Mouse (Mus musculus) neutrophil, adult 5-6 weeks (primary cell): ENCODE data around the gene Otub2. TPM values are rescaled to one million over a fixed set of nuclear protein-coding genes. Genes with fewer than 3 reads are reported as not detected.

Experiments used
- ATAC-seq: fragments of 151-379, 151-347 bp; 2 replicates; pipeline ENCODE4 v1.8.0; 2017; ENCODE audit warnings: mild to moderate bottlenecking, moderate TSS enrichment; ENCODE audit not compliant: insufficient number of reproducible peaks, poor library complexity, low FRiP score, severe bottlenecking; ENCODE audit errors: extremely low read depth
- total RNA-seq: library from RNA; stranded (forward); fragments of 200-1000 nt; gene quantifications from 2 replicates; pipeline ENCODE4 v1.2.3, GENCODE M21; 2017

Gene Otub2
- total RNA-seq, result 2.8 TPM in 2 replicates

- ATAC-seq, result peak; percentile 93
These were observed at the start of gene Otub2 for GRCm38 (mm10) chr12:103388505-103389347. Otub2 (plus strand) TSS chr12:103388682.

GRCm38 (mm10) chr12:103341212-103341611, 47.3 kb upstream of the Otub2 start:
- peak; percentile 80 for ATAC-seq

GRCm38 (mm10) chr12:103343456-103343855, 45.0 kb upstream of the Otub2 start:
- peak; percentile 82 for ATAC-seq

GRCm38 (mm10) chr12:103344934-103345333, 43.5 kb upstream of the Otub2 start:
- ATAC-seq, result no peak

- ATAC-seq, result no peak
These were observed 41.5 kb upstream of the Otub2 start for GRCm38 (mm10) chr12:103346945-103347344.

- no peak for ATAC-seq
These were observed 41.1 kb upstream of the Otub2 start for GRCm38 (mm10) chr12:103347406-103347805.

GRCm38 (mm10) chr12:103348506-103348905, 40.0 kb upstream of the Otub2 start:
- peak; percentile 77 for ATAC-seq

- no peak for ATAC-seq
These were observed 35.7 kb upstream of the Otub2 start for GRCm38 (mm10) chr12:103352735-103353134.

GRCm38 (mm10) chr12:103353538-103353937, 34.9 kb upstream of the Otub2 start:
- ATAC-seq, result 0 out of 2 replicates have a peak, but pooled peaks have one; percentile 23

GRCm38 (mm10) chr12:103355746-103356414, 32.6 kb upstream of the Otub2 start, which contains the start of gene Asb2:
Asb2 (minus strand) TSS chr12:103356001.
- ATAC-seq, result no peak

GRCm38 (mm10) chr12:103356415-103356748, 32.1 kb upstream of the Otub2 start:
- ATAC-seq, result no peak

GRCm38 (mm10) chr12:103358216-103358615, 30.3 kb upstream of the Otub2 start:
- ATAC-seq, result no peak

GRCm38 (mm10) chr12:103358951-103359801, 29.3 kb upstream of the Otub2 start:
- no peak for ATAC-seq

- no peak for ATAC-seq
These were observed 27.7 kb upstream of the Otub2 start for GRCm38 (mm10) chr12:103360812-103361211.

GRCm38 (mm10) chr12:103361539-103362307, 26.8 kb upstream of the Otub2 start:
- ATAC-seq, result no peak

GRCm38 (mm10) chr12:103362336-103362735, 26.1 kb upstream of the Otub2 start:
- ATAC-seq, result no peak

GRCm38 (mm10) chr12:103367171-103367570, 21.3 kb upstream of the Otub2 start:
- ATAC-seq, result no peak

GRCm38 (mm10) chr12:103367620-103368325, 20.7 kb upstream of the Otub2 start:
- 0 out of 2 replicates have a peak, but pooled peaks have one; percentile 13 for ATAC-seq
